Mouse (Mus musculus) spleen, postnatal 36 days (tissue): ENCODE measurements at regions not wholly inside any gene's neighbourhood (a gene's known extent, or its start where the extent isn't known, plus 50 kb on each side); places are given as distances from the start of the nearest gene placed in this dataset.

Source experiments
- DNase-seq, 2 experiments: peaks; one replicate each; pipeline ENCODE4 v3.0.0; 2022; ENCODE audit warnings: low spot score in 2 of 2, mixed read lengths in 1 of 2

- DNase-seq = no peak
Measured at GRCm38 (mm10) chr4:125354742-125355141, 135.8 kb upstream of the Grik3 start.

- no peak for DNase-seq
Measured at GRCm38 (mm10) chr4:125350056-125350455, 140.4 kb upstream of the Grik3 start.

GRCm38 (mm10) chr4:125339056-125339455 is 151.4 kb upstream of the Grik3 start:
- no peak for DNase-seq

GRCm38 (mm10) chr4:125328806-125329205 is 161.7 kb upstream of the Grik3 start:
- DNase-seq = no peak

- DNase-seq = no peak
Measured at GRCm38 (mm10) chr4:125324495-125324894, 166.0 kb upstream of the Grik3 start.

GRCm38 (mm10) chr4:125319343-125319742 is 171.2 kb upstream of the Grik3 start:
- no peak for DNase-seq

- no peak for DNase-seq
Measured at GRCm38 (mm10) chr4:125318293-125318692, 172.2 kb upstream of the Grik3 start.

GRCm38 (mm10) chr4:125316876-125317275 is 173.6 kb upstream of the Grik3 start:
- no peak for DNase-seq

- no peak for DNase-seq
Measured at GRCm38 (mm10) chr4:125315818-125316217, 174.7 kb upstream of the Grik3 start.

- DNase-seq = no peak
Measured at GRCm38 (mm10) chr4:125313892-125314291, 176.6 kb upstream of the Grik3 start.

- no peak for DNase-seq
Measured at GRCm38 (mm10) chr4:125313252-125313651, 177.2 kb upstream of the Grik3 start.

GRCm38 (mm10) chr4:125308171-125308570 is 180.5 kb upstream of the Zc3h12a start:
- DNase-seq = no peak

- no peak for DNase-seq
Measured at GRCm38 (mm10) chr4:125305766-125306165, 178.1 kb upstream of the Zc3h12a start.

- no peak for DNase-seq
Measured at GRCm38 (mm10) chr4:125302660-125303059, 175.0 kb upstream of the Zc3h12a start.

GRCm38 (mm10) chr4:125300503-125301457 is 173.1 kb upstream of the Zc3h12a start:
- DNase-seq = no peak

GRCm38 (mm10) chr4:125290761-125291160 is 163.1 kb upstream of the Zc3h12a start:
- DNase-seq = no peak

- no peak for DNase-seq
Measured at GRCm38 (mm10) chr4:125289709-125290108, 162.1 kb upstream of the Zc3h12a start.

- DNase-seq = no peak
Measured at GRCm38 (mm10) chr4:125289031-125289449, 161.4 kb upstream of the Zc3h12a start.

GRCm38 (mm10) chr4:125282974-125283319 is 155.3 kb upstream of the Zc3h12a start:
- DNase-seq = no peak

- no peak for DNase-seq
Measured at GRCm38 (mm10) chr4:125282154-125282973, 154.7 kb upstream of the Zc3h12a start.

GRCm38 (mm10) chr4:125279165-125279564 is 151.5 kb upstream of the Zc3h12a start:
- no peak for DNase-seq

GRCm38 (mm10) chr4:125276861-125277260 is 149.2 kb upstream of the Zc3h12a start:
- DNase-seq = no peak

- DNase-seq = no peak
Measured at GRCm38 (mm10) chr4:125275259-125275658, 147.6 kb upstream of the Zc3h12a start.
